Mouse (Mus musculus) limb, embryonic 13.5 days (tissue): ENCODE measurements around the gene Dlgap4. TPM values are rescaled to one million over a fixed set of nuclear protein-coding genes. Genes with fewer than 3 reads are reported as not detected.

Experiments
- ATAC-seq: fragments of 200-750 bp; cut with Nextera tagmentation; 2 replicates; pipeline ENCODE4 v1.8.0; 2017; ENCODE audit warnings: low read depth, moderate number of reproducible peaks, moderate TSS enrichment; ENCODE audit not compliant: low FRiP score
- H3K27ac ChIP-seq: fragments of 300-500 bp; sonication (generic); 2 replicates; pipeline ENCODE4 v1.5.1; 2015; ENCODE audit warnings: inconsistent platforms, mild to moderate bottlenecking, moderate library complexity
- H3K27me3 ChIP-seq: fragments of 300-500 bp; sonication (generic); 2 replicates; pipeline ENCODE4 v1.6.1; 2015; ENCODE audit warnings: mild to moderate bottlenecking, inconsistent platforms
- H3K36me3 ChIP-seq: fragments of 300-500 bp; sonication (generic); 2 replicates; pipeline ENCODE4 v1.6.1; 2015; ENCODE audit warnings: inconsistent platforms, mild to moderate bottlenecking, moderate library complexity
- H3K4me1 ChIP-seq: fragments of 300-500 bp; sonication (generic); 2 replicates; pipeline ENCODE4 v1.6.1; 2015; ENCODE audit warnings: inconsistent platforms
- H3K4me2 ChIP-seq: fragments of 300-500 bp; sonication (generic); replicated peaks from 2 replicates; pipeline ENCODE4 v1.6.1; 2015; ENCODE audit warnings: inconsistent platforms, mild to moderate bottlenecking, moderate library complexity
- H3K4me3 ChIP-seq: fragments of 300-500 bp; sonication (generic); 2 replicates; pipeline ENCODE4 v1.5.1; 2015; ENCODE audit warnings: moderate library complexity, mild to moderate bottlenecking, inconsistent platforms
- H3K9ac ChIP-seq: fragments of 300-500 bp; sonication (generic); 2 replicates; pipeline ENCODE4 v1.6.1; 2015; ENCODE audit warnings: mild to moderate bottlenecking, inconsistent platforms
- H3K9me3 ChIP-seq: fragments of 300-500 bp; sonication (generic); 2 replicates; pipeline ENCODE4 v1.6.1; 2016; ENCODE audit warnings: inconsistent platforms
- WGBS: fragments of 180-500 bp; shearing (Covaris S2); methylation state at CpG from one replicate; pipeline ENCODE4 v1.1.7; 2015; 5-methylcytosine and 5-hydroxymethylcytosine counted together
- polyA plus RNA-seq: library from polyadenylated mRNA; unstranded; fragments of >200 nt; fragmentation: Nextera tagmentation; extraction: Ambion mirVana; gene quantifications from 2 replicates; pipeline ENCODE4 v1.2.1, GENCODE M21; 2015

The Dlgap4 gene
- polyA plus RNA-seq, 1 experiment from 2014 or later: 101 TPM

DNA sequence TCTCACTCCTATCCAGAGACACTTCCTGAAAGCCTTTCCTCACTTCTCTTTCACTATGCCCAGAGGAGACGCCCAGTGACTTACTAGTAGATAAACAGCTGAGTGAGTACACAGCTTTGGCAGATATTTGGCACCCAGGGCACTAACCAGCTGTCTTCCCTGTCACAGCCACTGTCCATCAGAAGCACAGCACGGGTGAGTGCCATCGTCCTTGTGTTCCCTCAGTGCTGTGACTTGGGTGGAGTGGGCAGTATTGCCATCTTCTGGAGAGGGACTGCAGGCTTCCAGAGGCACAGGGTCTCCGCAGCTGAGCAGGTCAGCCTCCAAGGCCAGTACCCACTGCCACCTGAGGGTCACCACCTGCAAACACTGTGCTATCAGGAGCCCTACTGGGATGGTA lies 73.2 kb downstream of the Dlgap4 start:
- WGBS: 75% methylated on average over 4 of the region's 4 CpGs
- H3K27me3 ChIP-seq: peaks cover 44% of the 10 kb centered on the region
- H3K9ac ChIP-seq: no peak overlapping the region
- H3K36me3 ChIP-seq: no peaks in the 10 kb centered on the region
- no peak overlapping the region for H3K27ac ChIP-seq
- H3K4me3 ChIP-seq: no peak overlapping the region
- no peak overlapping the region for H3K4me2 ChIP-seq
- ATAC-seq: no peak
- H3K9me3 ChIP-seq: no peaks in the 10 kb centered on the region
- H3K4me1 ChIP-seq: peaks cover 7% of the 10 kb centered on the region; the same call in 1 of the 2 replicates

DNA sequence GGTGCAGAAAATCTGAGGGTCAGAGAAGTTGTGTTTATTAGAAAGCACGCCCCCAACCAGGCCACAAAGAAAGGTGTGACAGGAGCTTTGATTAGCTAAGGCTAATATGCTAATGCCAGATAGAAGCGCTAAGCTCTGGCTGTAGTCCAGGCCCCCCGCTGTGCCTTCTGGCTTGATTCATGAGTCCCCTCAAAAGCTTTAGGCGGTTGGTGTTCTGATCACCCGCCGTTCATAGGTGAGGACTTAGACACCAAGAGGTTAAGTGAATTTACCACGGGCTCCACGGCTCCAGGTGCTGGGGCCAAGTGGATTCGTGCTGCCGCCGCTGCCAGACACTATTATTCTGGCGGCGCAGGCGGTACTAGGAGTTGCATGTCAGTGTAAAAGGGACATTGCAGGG lies 75.1 kb downstream of the Dlgap4 start:
- Histone ChIP-seq H3K4me2 (no peak overlapping the region), H3K27ac (no peak overlapping the region), H3K9ac (no peak overlapping the region), H3K4me3 (no peak overlapping the region), H3K4me1 (peaks cover 7% of the 10 kb centered on the region; the same call in 1 of the 2 replicates), H3K27me3 (peaks cover 43% of the 10 kb centered on the region), H3K36me3 (no peaks in the 10 kb centered on the region), H3K9me3 (no peaks in the 10 kb centered on the region)
- 5% methylated on average over 14 of the region's 14 CpGs for WGBS
- ATAC-seq: no peak

DNA sequence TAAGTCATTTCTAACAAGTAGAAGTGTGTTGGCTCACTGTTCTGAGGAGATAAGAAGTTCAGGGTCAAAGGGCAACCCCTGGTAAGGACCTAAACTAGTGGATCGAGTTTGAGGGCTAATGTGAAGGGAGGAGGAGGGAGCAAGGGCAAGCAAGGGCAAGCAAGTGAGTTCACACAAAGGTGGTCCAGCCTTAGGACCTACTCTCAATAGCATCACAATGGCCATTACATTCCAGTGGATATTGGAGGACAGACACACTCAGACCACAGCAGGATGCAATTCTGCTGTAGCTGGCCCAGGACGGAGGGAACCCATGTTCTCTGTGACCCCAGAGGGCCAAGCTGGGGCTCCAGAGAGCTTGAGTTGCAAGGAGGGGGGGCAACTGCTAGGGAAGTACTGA lies 77.3 kb downstream of the Dlgap4 start:
- Histone ChIP-seq H3K27me3 (peaks cover 40% of the 10 kb centered on the region), H3K4me3 (no peak overlapping the region), H3K36me3 (no peaks in the 10 kb centered on the region), H3K4me2 (no peak overlapping the region), H3K9me3 (no peaks in the 10 kb centered on the region), H3K4me1 (peaks cover 7% of the 10 kb centered on the region; the same call in 1 of the 2 replicates), H3K9ac (no peak overlapping the region), H3K27ac (no peak overlapping the region)
- WGBS: 22% methylated on average over 2 of the region's 2 CpGs
- ATAC-seq: no peak

DNA sequence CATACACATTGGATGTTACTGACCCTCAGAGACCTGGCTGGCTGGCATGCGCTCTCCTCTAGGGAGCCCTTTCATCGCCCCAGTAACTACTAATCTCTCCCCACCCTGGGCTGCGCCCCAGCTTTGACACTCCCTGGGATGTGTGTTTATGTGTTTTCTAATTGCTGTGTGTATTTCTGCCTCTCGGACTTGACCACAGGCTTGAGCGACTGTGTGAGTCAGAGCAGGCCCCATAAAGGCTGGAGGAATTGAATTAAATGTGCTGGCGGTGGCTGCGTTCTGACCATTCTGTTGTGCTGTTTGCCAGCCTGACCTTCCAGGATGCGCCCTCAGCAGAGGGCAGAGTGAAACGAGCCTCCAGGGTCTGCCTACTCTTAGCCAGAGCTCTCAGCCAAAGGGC lies 78.2 kb downstream of the Dlgap4 start:
- peaks cover 7% of the 10 kb centered on the region; the same call in 1 of the 2 replicates for H3K4me1 ChIP-seq
- ATAC-seq: no peak
- no peaks in the 10 kb centered on the region for H3K36me3 ChIP-seq
- WGBS: 54% methylated on average over 9 of the region's 9 CpGs
- H3K4me2 ChIP-seq: no peak overlapping the region
- no peak overlapping the region for H3K4me3 ChIP-seq
- no peak overlapping the region for H3K9ac ChIP-seq
- no peak overlapping the region for H3K27ac ChIP-seq
- peaks cover 38% of the 10 kb centered on the region for H3K27me3 ChIP-seq
- no peaks in the 10 kb centered on the region for H3K9me3 ChIP-seq

DNA sequence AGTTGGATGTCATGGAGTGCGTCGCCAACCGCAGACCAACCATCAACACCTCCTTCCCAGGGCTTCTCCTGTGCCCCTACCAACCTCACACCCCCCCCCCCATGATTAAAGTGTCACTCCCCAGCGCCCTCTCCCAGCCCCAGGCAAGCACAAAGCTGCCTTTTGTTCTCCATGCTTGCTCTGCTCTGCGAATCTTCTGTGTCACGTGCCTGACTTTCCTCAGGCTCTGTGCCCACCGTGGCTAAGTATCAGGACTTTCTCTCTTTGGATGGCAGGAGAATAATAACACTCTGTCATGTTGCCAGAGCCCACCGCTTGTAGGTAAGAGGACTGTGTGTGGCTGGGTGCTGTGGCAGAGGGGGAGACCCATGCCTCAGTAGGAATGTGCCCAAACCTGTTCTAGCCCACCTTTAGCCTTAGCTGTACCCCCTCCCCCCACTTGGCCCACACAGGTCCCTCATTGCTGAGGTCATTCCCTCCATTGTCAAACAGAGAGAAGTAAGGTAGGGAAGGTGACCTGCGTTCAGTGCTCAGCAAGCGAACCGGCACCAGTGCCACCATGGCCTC lies 79.8 kb downstream of the Dlgap4 start:
- Histone ChIP-seq H3K9ac (no peak overlapping the region), H3K4me3 (no peak overlapping the region), H3K27me3 (peaks cover 22% of the 10 kb centered on the region), H3K4me1 (peaks cover 9% of the 10 kb centered on the region; the same call in 1 of the 2 replicates), H3K9me3 (no peaks in the 10 kb centered on the region), H3K4me2 (no peak overlapping the region), H3K36me3 (no peaks in the 10 kb centered on the region), H3K27ac (no peak overlapping the region; the same call in 1 of the 2 replicates)
- no peak for ATAC-seq
- WGBS: 55% methylated on average over 11 of the region's 11 CpGs

DNA sequence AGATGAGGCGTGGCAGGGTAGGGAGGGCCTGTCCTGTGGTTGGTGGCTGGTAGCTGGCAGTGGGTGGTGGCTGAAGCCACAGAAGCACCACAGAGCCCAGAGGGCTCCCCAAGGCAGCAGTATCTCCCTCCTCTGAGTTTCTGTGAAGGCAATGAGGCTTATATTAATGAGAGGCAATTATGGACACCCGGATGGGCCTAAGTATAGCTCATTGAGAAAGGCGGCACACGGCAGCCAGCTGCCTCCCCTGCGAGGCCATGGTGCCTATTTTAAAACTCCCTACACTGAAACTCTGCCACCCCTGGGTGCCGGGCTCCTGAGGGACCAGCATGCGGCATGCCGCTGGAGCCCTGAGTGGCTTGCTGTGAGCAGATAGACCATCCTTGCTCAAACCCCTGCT lies 83.8 kb downstream of the Dlgap4 start:
- Histone ChIP-seq H3K4me1 (0 out of 2 replicates have a peak, but pooled peaks cover 3% of the 10 kb centered on the region), H3K9me3 (no peaks in the 10 kb centered on the region), H3K9ac (no peak overlapping the region), H3K27ac (no peak overlapping the region), H3K27me3 (peaks cover 1% of the 10 kb centered on the region; the same call in 1 of the 2 replicates), H3K4me3 (no peak overlapping the region), H3K4me2 (no peak overlapping the region), H3K36me3 (no peaks in the 10 kb centered on the region)
- 78% methylated on average over 8 of the region's 8 CpGs for WGBS
- no peak for ATAC-seq

DNA sequence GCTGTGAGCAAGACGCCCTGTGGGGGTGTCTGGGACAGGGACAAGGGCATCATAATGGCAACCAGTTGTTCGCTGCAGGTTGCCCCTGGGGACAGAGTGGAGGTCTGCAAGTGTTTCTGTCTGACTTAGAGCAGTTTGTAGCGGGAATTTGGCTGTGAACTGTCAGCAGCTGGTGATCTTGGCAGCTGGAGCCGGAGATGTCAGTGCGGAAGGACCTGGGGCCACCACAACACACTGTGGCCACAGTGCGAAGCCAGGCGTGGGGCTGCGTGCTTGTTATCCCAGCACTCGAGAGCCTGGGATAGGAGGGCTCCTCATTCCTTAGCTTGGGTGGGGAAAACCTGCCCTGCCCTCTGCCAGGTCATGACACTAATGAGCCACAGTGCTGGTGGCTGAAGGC lies 84.7 kb downstream of the Dlgap4 start:
- Histone ChIP-seq H3K4me3 (no peak overlapping the region), H3K9me3 (no peaks in the 10 kb centered on the region), H3K36me3 (no peaks in the 10 kb centered on the region), H3K9ac (no peak overlapping the region; the same call in 1 of the 2 replicates), H3K4me2 (no peak overlapping the region), H3K4me1 (0 out of 2 replicates have a peak, but pooled peaks cover 3% of the 10 kb centered on the region), H3K27ac (no peak overlapping the region), H3K27me3 (peaks cover 3% of the 10 kb centered on the region; the same call in 1 of the 2 replicates)
- ATAC-seq: no peak
- WGBS: 65% methylated on average over 9 of the region's 9 CpGs

DNA sequence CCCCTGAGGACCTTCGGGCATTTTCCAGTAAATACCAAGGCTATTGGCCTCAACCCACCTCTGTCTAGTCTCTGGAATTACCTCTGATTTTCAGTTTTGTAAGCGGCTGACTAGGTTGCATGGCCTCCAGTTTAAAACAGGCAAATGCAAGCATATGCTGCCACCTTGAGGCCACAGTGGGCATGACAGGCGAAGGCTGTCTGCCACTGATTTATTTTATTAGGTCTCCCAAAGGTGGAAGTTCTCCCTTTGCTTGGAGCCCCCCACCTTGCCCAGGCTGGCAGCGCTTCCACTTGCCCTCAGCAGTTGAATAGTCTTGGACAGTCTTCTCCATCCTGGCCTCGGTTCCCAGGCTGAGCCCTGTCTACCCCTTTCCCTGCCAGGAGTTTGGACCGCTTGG lies 92.0 kb downstream of the Dlgap4 start:
- no peak overlapping the region for H3K27ac ChIP-seq
- H3K4me2 ChIP-seq: no peak overlapping the region
- H3K9ac ChIP-seq: no peak overlapping the region
- H3K4me3 ChIP-seq: no peak overlapping the region
- no peaks in the 10 kb centered on the region for H3K9me3 ChIP-seq
- H3K36me3 ChIP-seq: no peaks in the 10 kb centered on the region
- H3K4me1 ChIP-seq: no peaks in the 10 kb centered on the region
- WGBS: 17% methylated on average over 6 of the region's 6 CpGs
- peaks cover 7% of the 10 kb centered on the region; the same call in 1 of the 2 replicates for H3K27me3 ChIP-seq
- ATAC-seq: no peak

DNA sequence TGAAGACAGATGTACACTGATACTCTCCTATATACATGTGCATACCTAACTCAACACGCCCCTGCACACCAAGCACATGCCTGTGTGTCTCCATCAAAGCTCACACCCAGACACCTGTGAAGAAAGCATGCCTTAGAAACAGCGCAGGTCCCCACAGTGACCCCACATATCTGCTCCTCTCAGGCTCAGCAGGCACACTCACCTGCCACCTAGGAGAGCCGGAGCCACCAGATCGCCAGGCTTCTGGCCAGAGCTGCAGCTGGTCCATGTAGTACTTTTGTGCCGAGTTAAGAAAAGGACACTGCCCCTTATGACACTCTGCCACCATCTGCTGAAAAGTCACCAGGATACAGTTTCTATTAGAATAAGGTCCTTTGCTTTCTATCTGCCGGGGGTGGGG lies 103.2 kb downstream of the Dlgap4 start:
- 72% methylated on average over 6 of the region's 6 CpGs for WGBS
- no peak overlapping the region for H3K9ac ChIP-seq
- no peaks in the 10 kb centered on the region for H3K36me3 ChIP-seq
- no peak overlapping the region for H3K27ac ChIP-seq
- H3K9me3 ChIP-seq: no peaks in the 10 kb centered on the region
- no peak for ATAC-seq
- H3K4me2 ChIP-seq: peak overlapping the region; percentile 54; the same call in 1 of the 2 replicates
- H3K4me3 ChIP-seq: no peak overlapping the region
- H3K27me3 ChIP-seq: no peaks in the 10 kb centered on the region
- peaks cover 33% of the 10 kb centered on the region for H3K4me1 ChIP-seq

DNA sequence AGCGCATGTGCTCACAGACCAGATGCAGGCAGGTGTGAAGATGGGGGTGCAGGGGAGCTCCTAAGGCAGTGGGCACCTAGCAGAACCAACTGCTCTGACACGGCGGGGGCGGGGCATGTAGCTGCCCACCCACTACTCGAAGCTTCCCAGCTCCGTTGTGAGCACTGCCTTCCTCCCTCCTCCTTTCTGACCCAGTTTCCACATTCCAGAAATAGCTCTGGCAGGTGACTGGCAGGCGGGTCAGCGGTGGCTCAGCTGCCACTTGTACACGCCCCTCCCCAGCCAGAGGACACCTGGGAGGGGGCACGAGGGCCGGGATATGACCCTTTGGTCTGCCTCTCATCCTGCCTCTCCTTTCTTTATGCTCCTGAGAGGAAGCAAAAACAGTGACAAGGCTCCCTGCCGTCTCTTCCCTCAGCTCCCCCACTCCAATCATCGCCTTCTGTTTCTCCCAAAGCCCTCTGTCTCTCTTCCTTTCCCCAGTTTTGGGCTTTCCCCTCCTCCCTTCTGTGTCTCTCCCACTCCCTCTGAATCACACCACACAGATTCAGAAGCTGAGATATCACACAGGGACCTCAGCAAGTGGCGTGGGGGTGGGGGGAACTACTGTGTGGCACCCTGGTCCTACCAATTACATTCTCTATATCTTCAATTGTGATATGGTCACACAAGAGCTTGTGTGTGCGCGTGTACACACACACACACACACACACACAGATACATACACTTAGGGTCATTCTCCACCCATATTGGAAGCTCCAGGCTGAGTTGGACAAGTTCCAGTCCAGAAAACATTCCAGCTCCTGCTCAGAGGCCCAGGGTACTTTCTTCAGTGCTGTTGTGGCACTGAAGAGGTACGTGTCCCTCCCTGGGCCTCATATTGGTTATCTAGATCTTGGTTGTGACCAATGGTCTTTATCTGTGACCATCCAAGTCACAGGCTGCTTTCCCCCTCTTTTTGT lies 104.1 kb downstream of the Dlgap4 start:
- Histone ChIP-seq H3K4me1 (peaks cover 40% of the 10 kb centered on the region), H3K36me3 (no peaks in the 10 kb centered on the region), H3K9ac (peak overlapping the region; percentile 35), H3K9me3 (no peaks in the 10 kb centered on the region), H3K27me3 (no peaks in the 10 kb centered on the region), H3K27ac (peak overlapping the region; percentile 44; the same call in 1 of the 2 replicates), H3K4me3 (peak overlapping the region; percentile 16; the same call in 1 of the 2 replicates), H3K4me2 (peak overlapping the region; percentile 54)
- 19% methylated on average over 17 of the region's 17 CpGs for WGBS
- ATAC-seq: no peak

DNA sequence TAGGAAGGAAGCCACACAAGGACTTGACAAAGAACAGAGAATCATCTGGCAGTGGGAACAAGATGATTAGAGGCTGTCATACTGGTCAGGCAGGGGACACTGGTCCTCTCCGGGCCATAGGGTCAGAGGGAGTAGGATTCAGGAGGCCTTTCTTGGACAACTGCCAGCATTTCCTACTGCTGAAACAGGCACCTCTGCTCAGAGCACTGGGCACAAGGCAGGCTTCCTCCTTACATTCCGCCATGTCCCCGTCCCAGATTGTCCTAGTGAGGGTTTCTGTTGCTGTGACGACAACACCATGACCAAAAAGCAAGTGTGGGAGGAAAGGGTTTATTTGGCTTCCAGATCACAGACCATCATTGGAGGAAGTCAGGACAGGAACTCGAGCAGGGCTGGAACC lies 105.3 kb downstream of the Dlgap4 start:
- H3K9me3 ChIP-seq: no peaks in the 10 kb centered on the region
- 75% methylated on average over 5 of the region's 5 CpGs for WGBS
- H3K4me3 ChIP-seq: no peak overlapping the region
- H3K9ac ChIP-seq: no peak overlapping the region
- ATAC-seq: no peak
- peaks cover 50% of the 10 kb centered on the region for H3K4me1 ChIP-seq
- H3K27ac ChIP-seq: no peak overlapping the region
- no peaks in the 10 kb centered on the region for H3K36me3 ChIP-seq
- no peak overlapping the region for H3K4me2 ChIP-seq
- no peaks in the 10 kb centered on the region for H3K27me3 ChIP-seq
